Mouse (Mus musculus) telencephalon, adult 2 months (tissue): ENCODE measurements around the gene Dab1.

Experiments
- DNase-seq: peaks from one replicate; pipeline ENCODE4 v3.0.0-alpha.2; 2011; ENCODE audit warnings: low read depth, low spot score

The Dab1 gene

GRCm38 (mm10) chr4:103822669-103823068 lies 203.5 kb downstream of the Dab1 start:
- no peak for DNase-seq

GRCm38 (mm10) chr4:103838377-103838776 lies 219.2 kb downstream of the Dab1 start:
- DNase-seq: no peak

GRCm38 (mm10) chr4:103839541-103839940 lies 220.4 kb downstream of the Dab1 start:
- no peak for DNase-seq

GRCm38 (mm10) chr4:103841126-103841525 lies 222.0 kb downstream of the Dab1 start:
- no peak for DNase-seq

GRCm38 (mm10) chr4:103844635-103845034 lies 225.5 kb downstream of the Dab1 start:
- DNase-seq: no peak

- no peak for DNase-seq
These were observed 238.0 kb downstream of the Dab1 start for GRCm38 (mm10) chr4:103857173-103857572.

GRCm38 (mm10) chr4:103875564-103875963 lies 256.4 kb downstream of the Dab1 start:
- DNase-seq: no peak

GRCm38 (mm10) chr4:103878841-103879240 lies 259.7 kb downstream of the Dab1 start:
- DNase-seq: no peak

- DNase-seq: peak; percentile 86
These were observed 262.5 kb downstream of the Dab1 start for GRCm38 (mm10) chr4:103881641-103882040.

- no peak for DNase-seq
These were observed 268.9 kb downstream of the Dab1 start for GRCm38 (mm10) chr4:103888086-103888485.

- no peak for DNase-seq
These were observed 270.0 kb downstream of the Dab1 start for GRCm38 (mm10) chr4:103889110-103889509.

GRCm38 (mm10) chr4:103896806-103897205 lies 277.6 kb downstream of the Dab1 start:
- DNase-seq: no peak

- no peak for DNase-seq
These were observed 278.5 kb downstream of the Dab1 start for GRCm38 (mm10) chr4:103897702-103898101.

- no peak for DNase-seq
These were observed 292.3 kb downstream of the Dab1 start for GRCm38 (mm10) chr4:103911441-103911840.

GRCm38 (mm10) chr4:103912071-103912470 lies 292.9 kb downstream of the Dab1 start:
- DNase-seq: no peak

GRCm38 (mm10) chr4:103922431-103922931 lies 303.3 kb downstream of the Dab1 start:
- no peak for DNase-seq

GRCm38 (mm10) chr4:103926682-103927081 lies 307.5 kb downstream of the Dab1 start:
- no peak for DNase-seq

GRCm38 (mm10) chr4:103929631-103930030 lies 310.5 kb downstream of the Dab1 start:
- DNase-seq: peak; percentile 31

GRCm38 (mm10) chr4:103934364-103934763 lies 315.2 kb downstream of the Dab1 start:
- no peak for DNase-seq

GRCm38 (mm10) chr4:103948255-103948654 lies 329.1 kb downstream of the Dab1 start:
- DNase-seq: no peak

GRCm38 (mm10) chr4:103953652-103954220 lies 334.6 kb downstream of the Dab1 start:
- DNase-seq: no peak

- no peak for DNase-seq
These were observed 342.2 kb downstream of the Dab1 start for GRCm38 (mm10) chr4:103961134-103962049.

GRCm38 (mm10) chr4:103969906-103970305 lies 350.7 kb downstream of the Dab1 start:
- no peak for DNase-seq
